Mouse (Mus musculus): ENCODE measurements around the gene Sez6l.

DNA sequence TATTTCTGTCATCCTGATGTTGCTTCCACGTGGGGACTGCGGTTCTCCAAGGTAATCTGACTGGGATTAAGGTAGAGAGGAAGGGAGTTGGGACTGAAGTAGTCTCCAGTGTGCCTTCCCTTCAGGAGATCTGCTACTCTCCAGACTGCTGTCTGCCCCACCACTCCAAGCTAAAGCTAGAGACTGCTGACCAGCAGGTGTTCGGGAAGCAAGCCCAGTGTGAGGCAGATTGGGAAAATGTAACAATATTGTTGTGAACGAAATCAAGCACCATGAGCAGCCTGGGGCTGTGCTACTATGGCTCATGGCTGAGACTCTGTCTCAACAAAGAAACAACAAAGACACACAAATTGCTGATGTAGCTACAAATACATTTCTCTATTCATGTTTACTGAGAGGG, 159.0 kb downstream of the Sez6l start:
- no peak for TF ChIP-seq POLR2A (IDR thresholded peaks at IDR 0.05; ENCODE audit: extremely low read depth, insufficient read depth, low read length)
- no peak for TF ChIP-seq CTCF (IDR thresholded peaks at IDR 0.05; ENCODE audit: extremely low read depth, insufficient read depth, low read length)
